Mouse (Mus musculus): ENCODE data around the gene Gm17622. TPM values are rescaled to one million over a fixed set of nuclear protein-coding genes. Genes with fewer than 3 reads are reported as not detected.
A peak's percentile ranks its signal among the peaks of the same experiment; 100 is the strongest.

The Gm17622 gene
- polyA plus RNA-seq, 1 experiment from 2014 or later: not detected

DNA sequence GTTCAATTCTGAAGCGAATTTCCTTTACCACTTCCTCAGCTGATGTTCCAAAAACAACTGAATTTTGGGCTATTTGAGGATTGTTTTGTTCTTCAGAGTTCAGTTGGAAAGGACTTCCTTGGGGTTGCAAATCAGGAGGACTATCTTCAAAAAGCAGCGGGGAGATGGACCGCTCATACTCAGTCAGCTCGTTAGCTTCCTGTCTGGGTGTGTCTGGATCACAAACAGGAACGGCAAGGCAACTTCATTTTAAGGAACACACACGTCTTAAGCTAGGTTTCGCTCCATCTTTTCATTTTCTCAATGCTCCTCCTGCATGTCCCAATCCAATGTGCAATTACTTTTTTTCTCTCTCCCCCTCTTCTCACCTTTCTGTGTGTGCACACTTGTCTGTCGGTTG lies 6.1 kb downstream of the Gm17622 start:
- WGBS: 71% methylated on average over 8 of the region's 8 CpGs
- H3K27ac ChIP-seq (ENCODE audit: low read length): no peak overlapping the region
- ATAC-seq (replicated peaks; ENCODE audit: extremely low read depth, insufficient read depth, low FRiP score): no peak

DNA sequence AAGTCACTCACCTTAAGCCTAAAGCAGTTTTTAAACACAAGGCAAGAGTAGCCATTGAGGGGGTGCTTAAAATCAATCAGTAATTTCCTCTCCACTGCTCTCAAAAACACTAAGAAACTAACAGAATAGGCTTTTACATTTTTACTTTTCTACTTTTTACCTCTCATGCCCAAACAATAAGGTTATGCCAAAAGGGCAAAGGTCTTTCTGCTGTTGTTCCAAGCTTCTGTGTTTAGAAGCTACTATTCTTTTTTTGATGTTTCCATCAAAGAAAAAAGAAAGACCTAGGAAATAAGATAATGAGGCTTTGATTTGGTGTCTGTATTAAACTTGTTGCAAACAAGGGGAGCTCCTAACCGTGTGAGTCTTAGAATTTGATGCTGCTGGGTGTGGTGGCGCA lies 9.4 kb downstream of the Gm17622 start:
- Histone ChIP-seq H3K4me2 (ENCODE audit: low read depth, low read length) (no peak overlapping the region), H3K27me3 (ENCODE audit: control insufficient read depth, insufficient read depth, low read length) (no peaks in the 10 kb centered on the region), H3K9me3 (replicated peaks; ENCODE audit: control insufficient read depth, low read length) (no peaks in the 10 kb centered on the region), H3K36me3 (ENCODE audit: control insufficient read depth, insufficient read depth) (peaks cover 5% of the 10 kb centered on the region; the same call in 1 of the 2 replicates), H3K4me1 (ENCODE audit: control insufficient read depth, insufficient read depth, low read length) (no peaks in the 10 kb centered on the region), H3K4me3 (ENCODE audit: low read length) (no peak overlapping the region), H3K27ac (ENCODE audit: low read length) (no peak overlapping the region), H3K9ac (ENCODE audit: low read length) (no peak overlapping the region)
- no peak for ATAC-seq (replicated peaks; ENCODE audit: extremely low read depth, insufficient read depth, low FRiP score)
- 87% methylated on average over 2 of the region's 2 CpGs for WGBS

More for the DNA sequence above, 6.1 kb downstream of the Gm17622 start:
- no peak overlapping the region for H3K4me2 ChIP-seq (ENCODE audit: low read depth, low read length)
- H3K9me3 ChIP-seq (replicated peaks; ENCODE audit: control insufficient read depth, low read length): no peaks in the 10 kb centered on the region
- H3K27me3 ChIP-seq (ENCODE audit: control insufficient read depth, insufficient read depth, low read length): no peaks in the 10 kb centered on the region
- no peak overlapping the region for H3K4me3 ChIP-seq (ENCODE audit: low read length)
- H3K36me3 ChIP-seq (ENCODE audit: control insufficient read depth, insufficient read depth): peaks cover 6% of the 10 kb centered on the region; the same call in 1 of the 2 replicates
- H3K9ac ChIP-seq (ENCODE audit: low read length): no peak overlapping the region
- H3K4me1 ChIP-seq (ENCODE audit: control insufficient read depth, insufficient read depth, low read length): no peaks in the 10 kb centered on the region

DNA sequence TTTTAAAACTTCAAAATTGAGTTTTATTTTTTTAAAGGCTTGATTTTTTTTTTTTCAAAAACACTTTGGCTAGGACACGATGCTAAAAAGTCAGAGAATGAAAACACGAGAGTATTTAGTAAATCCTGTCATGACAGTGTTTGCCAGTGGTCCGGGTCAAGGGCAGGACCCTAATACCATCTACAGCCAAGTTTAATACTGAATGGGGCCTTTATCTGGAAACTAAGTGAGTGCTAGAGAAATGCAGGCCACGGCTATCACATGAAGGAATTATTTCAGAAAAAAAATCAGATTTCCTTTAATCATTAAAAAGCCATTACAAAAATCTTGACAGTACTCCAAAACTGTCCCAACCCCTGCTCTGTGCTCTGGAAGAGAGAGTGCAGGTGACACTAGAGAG lies 15.1 kb downstream of the Gm17622 start:
- no peak for ATAC-seq (replicated peaks; ENCODE audit: extremely low read depth, insufficient read depth, low FRiP score)
- H3K4me2 ChIP-seq (ENCODE audit: low read depth, low read length): no peak overlapping the region
- H3K9me3 ChIP-seq (replicated peaks; ENCODE audit: control insufficient read depth, low read length): no peaks in the 10 kb centered on the region
- H3K27me3 ChIP-seq (ENCODE audit: control insufficient read depth, insufficient read depth, low read length): no peaks in the 10 kb centered on the region
- H3K27ac ChIP-seq (ENCODE audit: low read length): no peak overlapping the region
- 0 out of 2 replicates have a peak, but pooled peaks cover 4% of the 10 kb centered on the region for H3K4me1 ChIP-seq (ENCODE audit: control insufficient read depth, insufficient read depth, low read length)
- H3K4me3 ChIP-seq (ENCODE audit: low read length): no peak overlapping the region
- H3K36me3 ChIP-seq (ENCODE audit: control insufficient read depth, insufficient read depth): peaks cover 6% of the 10 kb centered on the region
- 72% methylated on average over 4 of the region's 4 CpGs for whole genome bisulfite sequencing
- no peak overlapping the region for H3K9ac ChIP-seq (ENCODE audit: low read length)

DNA sequence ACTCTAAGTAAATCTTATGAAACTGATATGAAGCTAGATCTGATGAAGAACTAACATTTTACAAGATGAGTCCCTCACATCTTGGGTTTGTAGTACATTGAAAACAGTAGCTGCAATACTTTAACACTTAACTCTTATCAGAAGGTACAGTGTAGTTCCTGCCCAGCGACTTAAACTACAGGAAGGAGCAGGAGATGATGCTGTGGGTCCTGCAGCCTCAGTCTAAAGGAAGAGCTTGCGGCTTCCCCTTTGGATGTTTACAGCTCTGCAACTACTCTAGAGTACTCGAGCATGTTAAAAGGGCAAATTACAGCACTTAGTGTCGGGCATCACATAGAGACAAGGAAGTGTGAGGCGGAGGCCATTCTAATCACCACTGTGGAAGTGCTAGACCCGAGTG lies 15.8 kb downstream of the Gm17622 start:
- H3K4me1 ChIP-seq (ENCODE audit: control insufficient read depth, insufficient read depth, low read length): 0 out of 2 replicates have a peak, but pooled peaks cover 4% of the 10 kb centered on the region
- ATAC-seq (replicated peaks; ENCODE audit: extremely low read depth, insufficient read depth, low FRiP score): no peak
- WGBS: 61% methylated on average over 6 of the region's 6 CpGs
- H3K4me3 ChIP-seq (ENCODE audit: low read length): no peak overlapping the region
- peaks cover 3% of the 10 kb centered on the region; the same call in 1 of the 2 replicates for H3K36me3 ChIP-seq (ENCODE audit: control insufficient read depth, insufficient read depth)
- H3K27ac ChIP-seq (ENCODE audit: low read length): no peak overlapping the region
- H3K9me3 ChIP-seq (replicated peaks; ENCODE audit: control insufficient read depth, low read length): no peaks in the 10 kb centered on the region
- H3K9ac ChIP-seq (ENCODE audit: low read length): no peak overlapping the region
- no peak overlapping the region for H3K4me2 ChIP-seq (ENCODE audit: low read depth, low read length)
- no peaks in the 10 kb centered on the region for H3K27me3 ChIP-seq (ENCODE audit: control insufficient read depth, insufficient read depth, low read length)

DNA sequence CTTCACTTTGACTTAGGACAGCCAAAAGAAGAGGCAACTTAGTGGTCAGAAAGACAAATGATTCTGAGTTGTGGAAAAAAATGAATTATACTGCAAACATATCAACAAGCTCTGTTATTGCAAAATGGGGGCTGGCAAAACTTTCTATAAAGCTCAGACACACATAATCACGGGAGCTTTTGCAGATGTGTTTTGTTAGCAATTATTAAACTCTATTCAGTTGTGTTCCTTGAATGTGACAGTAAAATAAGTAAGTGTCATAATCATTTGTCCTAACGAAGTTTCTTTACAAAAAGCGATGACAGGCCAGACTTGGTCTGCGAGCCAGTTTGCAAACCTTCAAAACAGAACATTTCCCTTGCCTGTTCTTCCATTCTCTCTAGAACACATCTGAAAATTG lies 17.0 kb downstream of the Gm17622 start:
- WGBS: 86% methylated on average over 4 of the region's 4 CpGs
- Histone ChIP-seq H3K36me3 (ENCODE audit: control insufficient read depth, insufficient read depth) (peaks cover 3% of the 10 kb centered on the region; the same call in 1 of the 2 replicates), H3K27ac (ENCODE audit: low read length) (no peak overlapping the region), H3K4me2 (ENCODE audit: low read depth, low read length) (no peak overlapping the region), H3K27me3 (ENCODE audit: control insufficient read depth, insufficient read depth, low read length) (no peaks in the 10 kb centered on the region), H3K9me3 (replicated peaks; ENCODE audit: control insufficient read depth, low read length) (no peaks in the 10 kb centered on the region), H3K9ac (ENCODE audit: low read length) (no peak overlapping the region), H3K4me1 (ENCODE audit: control insufficient read depth, insufficient read depth, low read length) (peaks cover 4% of the 10 kb centered on the region; the same call in 1 of the 2 replicates), H3K4me3 (ENCODE audit: low read length) (no peak overlapping the region)
- no peak for ATAC-seq (replicated peaks; ENCODE audit: extremely low read depth, insufficient read depth, low FRiP score)

DNA sequence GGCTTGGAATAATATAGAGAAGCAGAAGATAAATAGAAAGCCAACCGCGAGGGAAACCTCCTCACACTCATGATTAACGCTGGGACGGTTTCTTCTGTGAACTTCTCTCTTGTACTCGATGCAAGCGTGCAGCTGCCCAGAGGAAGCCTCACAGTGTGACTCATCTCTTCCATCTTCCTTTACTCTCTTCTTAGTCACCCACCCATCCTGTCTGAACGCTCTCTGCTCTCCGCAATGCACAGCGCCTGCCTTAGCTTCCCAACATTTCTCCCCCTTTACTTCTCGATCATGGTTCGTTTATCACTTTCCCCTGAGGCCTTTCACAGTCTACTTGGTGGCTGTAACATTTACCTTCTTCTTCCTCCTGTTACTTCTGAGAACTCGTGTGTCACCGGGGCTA lies 20.1 kb downstream of the Gm17622 start:
- no peak overlapping the region for H3K4me2 ChIP-seq (ENCODE audit: low read depth, low read length)
- H3K36me3 ChIP-seq (ENCODE audit: control insufficient read depth, insufficient read depth): peaks cover 3% of the 10 kb centered on the region; the same call in 1 of the 2 replicates
- peaks cover 10% of the 10 kb centered on the region for H3K4me1 ChIP-seq (ENCODE audit: control insufficient read depth, insufficient read depth, low read length)
- WGBS: 58% methylated on average over 13 of the region's 13 CpGs
- no peaks in the 10 kb centered on the region for H3K27me3 ChIP-seq (ENCODE audit: control insufficient read depth, insufficient read depth, low read length)
- H3K4me3 ChIP-seq (ENCODE audit: low read length): no peak overlapping the region
- H3K9ac ChIP-seq (ENCODE audit: low read length): no peak overlapping the region
- H3K9me3 ChIP-seq (replicated peaks; ENCODE audit: control insufficient read depth, low read length): no peaks in the 10 kb centered on the region
- ATAC-seq (replicated peaks; ENCODE audit: extremely low read depth, insufficient read depth, low FRiP score): peak; percentile 78; the same call in 1 of the 2 replicates
- H3K27ac ChIP-seq (ENCODE audit: low read length): peak overlapping the region; percentile 60

DNA sequence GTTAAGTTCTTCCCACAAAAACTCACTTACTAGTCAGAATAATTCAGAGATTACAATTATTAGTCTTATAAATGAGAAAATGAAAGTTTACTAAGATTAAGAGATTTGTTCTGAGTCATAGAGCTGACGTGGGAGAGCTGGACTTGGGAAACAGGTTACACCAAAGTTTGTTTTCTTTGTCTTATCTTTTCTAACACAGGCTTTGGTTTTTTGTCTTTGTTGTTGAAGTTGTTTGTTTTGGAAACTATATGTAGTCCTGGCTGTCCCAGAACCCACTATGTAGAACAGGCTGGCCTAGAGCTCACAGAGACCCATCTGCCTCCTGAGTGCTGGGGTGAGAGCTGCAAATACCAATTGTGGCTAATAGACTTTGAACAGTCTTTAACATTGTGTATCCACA lies 20.7 kb downstream of the Gm17622 start:
- H3K9ac ChIP-seq (ENCODE audit: low read length): no peak overlapping the region
- no peak overlapping the region for H3K4me3 ChIP-seq (ENCODE audit: low read length)
- peaks cover 3% of the 10 kb centered on the region; the same call in 1 of the 2 replicates for H3K36me3 ChIP-seq (ENCODE audit: control insufficient read depth, insufficient read depth)
- no peaks in the 10 kb centered on the region for H3K27me3 ChIP-seq (ENCODE audit: control insufficient read depth, insufficient read depth, low read length)
- H3K4me2 ChIP-seq (ENCODE audit: low read depth, low read length): no peak overlapping the region
- 69% methylated on average over 1 of the region's 1 CpGs for WGBS
- no peaks in the 10 kb centered on the region for H3K9me3 ChIP-seq (replicated peaks; ENCODE audit: control insufficient read depth, low read length)
- H3K27ac ChIP-seq (ENCODE audit: low read length): peak overlapping the region; percentile 70
- peaks cover 10% of the 10 kb centered on the region for H3K4me1 ChIP-seq (ENCODE audit: control insufficient read depth, insufficient read depth, low read length)
- ATAC-seq (replicated peaks; ENCODE audit: extremely low read depth, insufficient read depth, low FRiP score): no peak

DNA sequence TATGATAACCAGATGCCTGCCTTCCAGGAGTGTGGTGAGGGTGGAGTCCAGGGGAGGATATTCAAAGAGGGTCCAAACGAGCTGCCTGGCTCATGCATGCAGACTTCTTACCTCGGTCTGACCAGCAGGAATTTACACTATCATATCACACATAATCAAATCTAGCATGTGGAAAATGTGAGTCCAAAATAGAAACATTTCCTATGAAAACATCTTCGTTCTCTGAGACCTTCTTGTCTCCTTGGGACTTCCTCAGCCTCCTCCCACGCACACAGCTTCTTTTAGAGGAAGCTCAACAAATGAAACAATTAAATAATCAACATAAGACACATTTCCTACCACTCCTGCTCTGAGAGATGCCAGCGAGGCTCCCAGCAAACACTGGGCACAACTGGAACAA lies 21.4 kb downstream of the Gm17622 start:
- H3K27ac ChIP-seq (ENCODE audit: low read length): peak overlapping the region; percentile 70
- H3K9ac ChIP-seq (ENCODE audit: low read length): no peak overlapping the region
- H3K27me3 ChIP-seq (ENCODE audit: control insufficient read depth, insufficient read depth, low read length): no peaks in the 10 kb centered on the region
- no peaks in the 10 kb centered on the region for H3K9me3 ChIP-seq (replicated peaks; ENCODE audit: control insufficient read depth, low read length)
- H3K4me3 ChIP-seq (ENCODE audit: low read length): no peak overlapping the region
- no peak overlapping the region for H3K4me2 ChIP-seq (ENCODE audit: low read depth, low read length)
- ATAC-seq (replicated peaks; ENCODE audit: extremely low read depth, insufficient read depth, low FRiP score): peak; percentile 65; the same call in 1 of the 2 replicates
- H3K4me1 ChIP-seq (ENCODE audit: control insufficient read depth, insufficient read depth, low read length): peaks cover 10% of the 10 kb centered on the region
- WGBS: 42% methylated on average over 5 of the region's 5 CpGs
- peaks cover 3% of the 10 kb centered on the region; the same call in 1 of the 2 replicates for H3K36me3 ChIP-seq (ENCODE audit: control insufficient read depth, insufficient read depth)

DNA sequence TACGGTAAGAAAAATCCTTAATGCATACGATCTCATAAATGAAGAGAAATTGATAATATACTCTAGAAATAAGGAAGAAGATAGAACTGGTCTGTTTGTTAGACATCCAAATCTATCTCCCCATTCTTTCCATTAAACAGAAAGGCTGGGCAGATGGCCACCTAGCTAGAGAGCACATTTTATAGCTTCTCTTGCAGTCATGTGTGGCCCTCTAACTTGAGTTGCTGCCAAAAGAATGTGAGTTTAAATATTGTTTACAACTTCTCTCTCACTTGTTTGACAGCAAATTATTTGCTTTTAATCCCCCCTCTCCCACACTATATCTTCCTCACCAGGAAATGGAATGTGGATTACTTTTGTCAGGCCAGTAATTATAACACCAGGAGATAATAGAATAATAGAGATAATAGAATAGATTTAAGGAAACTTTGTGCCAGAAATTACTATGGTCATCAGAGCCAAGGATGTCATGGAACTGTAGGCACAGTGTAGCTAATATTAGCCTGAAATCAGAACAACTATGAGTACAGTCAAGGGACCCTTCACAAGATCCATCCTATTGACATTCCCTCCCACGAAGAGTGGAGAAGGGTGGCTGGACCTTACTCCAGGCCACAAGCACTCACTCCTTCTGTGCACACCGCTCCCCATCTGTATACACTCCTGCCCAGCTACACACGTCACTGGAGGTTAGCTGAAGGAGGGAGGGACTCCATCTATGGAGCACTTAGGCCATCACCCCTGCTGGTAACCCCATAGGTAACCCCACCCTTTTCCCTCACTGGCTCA lies 23.8 kb downstream of the Gm17622 start:
- WGBS: 73% methylated on average over 5 of the region's 5 CpGs
- no peaks in the 10 kb centered on the region for H3K27me3 ChIP-seq (ENCODE audit: control insufficient read depth, insufficient read depth, low read length)

More for the DNA sequence above, 23.8 kb downstream of the Gm17622 start:
- Histone ChIP-seq H3K27ac (ENCODE audit: low read length) (peak overlapping the region; percentile 46; the same call in 1 of the 2 replicates), H3K9ac (ENCODE audit: low read length) (no peak overlapping the region), H3K4me2 (ENCODE audit: low read depth, low read length) (no peak overlapping the region), H3K4me3 (ENCODE audit: low read length) (no peak overlapping the region), H3K4me1 (ENCODE audit: control insufficient read depth, insufficient read depth, low read length) (peaks cover 10% of the 10 kb centered on the region), H3K9me3 (replicated peaks; ENCODE audit: control insufficient read depth, low read length) (no peaks in the 10 kb centered on the region), H3K36me3 (ENCODE audit: control insufficient read depth, insufficient read depth) (no peaks in the 10 kb centered on the region)
- ATAC-seq (replicated peaks; ENCODE audit: extremely low read depth, insufficient read depth, low FRiP score): no peak

All from heart, embryonic 16.5 days (tissue).